Mouse (Mus musculus) lung, embryonic 14.5 days (tissue): ENCODE data around the gene Hnf1b. TPM values are rescaled to one million over a fixed set of nuclear protein-coding genes. Genes with fewer than 3 reads are reported as not detected.

ENCODE experiments used
- ATAC-seq: fragments of 200-750 bp; cut with Nextera tagmentation; 2 replicates; pipeline ENCODE4 v1.8.0; 2017; ENCODE audit warnings: mild to moderate bottlenecking, moderate TSS enrichment, moderate library complexity; ENCODE audit not compliant: insufficient read depth
- DNase-seq: peaks from one replicate; pipeline ENCODE4 v3.0.0-alpha.2; 2015
- H3K27ac ChIP-seq: fragments of 300-500 bp; sonication (generic); 2 replicates; pipeline ENCODE4 v1.5.1; 2014; ENCODE audit warnings: low read depth, mild to moderate bottlenecking, moderate library complexity
- H3K27me3 ChIP-seq: fragments of 300-500 bp; sonication (generic); 2 replicates; pipeline ENCODE4 v1.6.1; 2014; ENCODE audit warnings: low read length, control low read depth; ENCODE audit not compliant: insufficient read depth
- H3K36me3 ChIP-seq: fragments of 300-500 bp; sonication (generic); 2 replicates; pipeline ENCODE4 v1.6.1; 2014; ENCODE audit warnings: control low read depth; ENCODE audit not compliant: insufficient read depth
- H3K4me1 ChIP-seq: fragments of 300-500 bp; sonication (generic); 2 replicates; pipeline ENCODE4 v1.6.1; 2014; ENCODE audit warnings: antibody characterized with exemption, control low read depth; ENCODE audit not compliant: insufficient read depth
- H3K4me2 ChIP-seq: fragments of 300-500 bp; sonication (generic); 2 replicates; pipeline ENCODE4 v1.6.1; 2014; ENCODE audit warnings: mild to moderate bottlenecking
- H3K4me3 ChIP-seq: fragments of 300-500 bp; sonication (generic); 2 replicates; pipeline ENCODE4 v1.5.1; 2014; ENCODE audit warnings: low read depth, low read length
- H3K9ac ChIP-seq: fragments of 300-500 bp; sonication (generic); 2 replicates; pipeline ENCODE4 v1.6.1; 2014
- H3K9me3 ChIP-seq: fragments of 300-500 bp; sonication (generic); 2 replicates; pipeline ENCODE4 v1.6.1; 2016; ENCODE audit warnings: low read depth, low read length, control low read depth
- CTCF ChIP-seq: IDR thresholded peaks from 2 replicates; pipeline ENCODE4 v1.5.1; 2016; ENCODE audit warnings: antibody characterized with exemption, low read depth
- WGBS: fragments of 180-500 bp; shearing (Covaris S2); extraction: QIAGEN DNeasy Blood & Tissue Kit; methylation state at CpG from one replicate; pipeline ENCODE4 v1.1.7; 2014; 5-methylcytosine and 5-hydroxymethylcytosine counted together
- polyA plus RNA-seq: library from polyadenylated mRNA; unstranded; fragments of >200 nt; fragmentation: Nextera tagmentation; extraction: Ambion mirVana; gene quantifications from 2 replicates; pipeline ENCODE4 v1.2.1, GENCODE M21; 2014

The Hnf1b gene
- 10.9 and 11.4 TPM in 2 replicates for polyA plus RNA-seq

- ATAC-seq, result no peak
- WGBS, result 4% methylated on average over 36 of the region's 36 CpGs
- no peak for TF ChIP-seq CTCF
- Histone ChIP-seq H3K27ac (peak within 1 kb of the TSS; percentile 87), H3K9ac (peak within 1 kb of the TSS; percentile 70), H3K4me2 (peak within 1 kb of the TSS; percentile 62), H3K4me3 (peak within 1 kb of the TSS; percentile 44), H3K9me3 (no peaks in the 10 kb centered on the region), H3K4me1 (no peaks in the 10 kb centered on the region), H3K36me3 (no peaks in the 10 kb centered on the region), H3K27me3 (peaks cover 58% of the 10 kb centered on the region)
- DNase-seq, result peak; percentile 39
Observed at GRCm38 (mm10) chr11:83849529-83850335, at the start of gene Hnf1b. Gene Hnf1b, plus strand, starts transcription at chr11:83850063.

- Histone ChIP-seq H3K36me3 (no peaks in the 10 kb centered on the region), H3K27ac (no peak overlapping the region), H3K4me2 (no peak overlapping the region), H3K27me3 (no peaks in the 10 kb centered on the region), H3K4me1 (no peaks in the 10 kb centered on the region), H3K9me3 (no peaks in the 10 kb centered on the region), H3K4me3 (no peak overlapping the region), H3K9ac (no peak overlapping the region)
- ATAC-seq, result peak; percentile 28; the same call in 1 of the 2 replicates
- TF ChIP-seq CTCF, result peak; percentile 71
- peak; percentile 83 for DNase-seq
- WGBS, result 63% methylated on average over 8 of the region's 8 CpGs
Observed at GRCm38 (mm10) chr11:83802166-83802565, 47.7 kb upstream of the Hnf1b start.

GRCm38 (mm10) chr11:83802581-83802980 lies 47.3 kb upstream of the Hnf1b start:
- Histone ChIP-seq H3K9me3 (no peaks in the 10 kb centered on the region), H3K4me2 (no peak overlapping the region), H3K9ac (no peak overlapping the region), H3K36me3 (no peaks in the 10 kb centered on the region), H3K4me1 (no peaks in the 10 kb centered on the region), H3K27ac (no peak overlapping the region), H3K4me3 (no peak overlapping the region), H3K27me3 (no peaks in the 10 kb centered on the region)
- 87% methylated on average over 4 of the region's 4 CpGs for WGBS
- DNase-seq (no peak), ATAC-seq (no peak)
- no peak for TF ChIP-seq CTCF

DNA sequence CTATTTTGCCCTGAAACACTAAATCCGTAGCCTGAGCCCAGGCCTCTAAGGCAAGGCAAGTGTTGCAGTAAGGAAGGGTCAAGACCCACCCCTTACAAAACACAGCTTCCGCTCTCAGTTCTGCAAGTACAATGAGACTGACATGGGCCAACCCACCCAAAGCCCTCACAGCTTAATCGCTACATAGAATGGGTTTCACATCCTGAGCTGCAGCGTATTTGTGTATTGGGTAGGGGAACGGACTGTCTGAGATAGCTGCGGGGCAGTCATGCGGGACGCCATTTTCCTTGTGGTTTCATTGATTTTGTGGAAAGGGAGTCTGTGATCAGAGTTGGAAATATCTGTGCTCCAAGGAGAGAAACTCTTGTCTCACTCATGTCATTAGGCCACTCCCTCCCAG lies 39.4 kb upstream of the Hnf1b start:
- no peak overlapping the region for H3K27ac ChIP-seq
- H3K4me3 ChIP-seq, result no peak overlapping the region
- H3K27me3 ChIP-seq, result no peaks in the 10 kb centered on the region
- DNase-seq, result no peak
- 84% methylated on average over 8 of the region's 8 CpGs for WGBS
- H3K4me1 ChIP-seq, result no peaks in the 10 kb centered on the region
- no peaks in the 10 kb centered on the region for H3K36me3 ChIP-seq
- H3K9ac ChIP-seq, result no peak overlapping the region
- no peak for ATAC-seq
- H3K9me3 ChIP-seq, result no peaks in the 10 kb centered on the region
- H3K4me2 ChIP-seq, result no peak overlapping the region
- TF ChIP-seq CTCF, result no peak

GRCm38 (mm10) chr11:83815191-83815590 lies 34.7 kb upstream of the Hnf1b start:
- Histone ChIP-seq H3K4me2 (no peak overlapping the region), H3K9ac (no peak overlapping the region), H3K27me3 (no peaks in the 10 kb centered on the region), H3K4me3 (no peak overlapping the region), H3K36me3 (no peaks in the 10 kb centered on the region), H3K4me1 (no peaks in the 10 kb centered on the region), H3K9me3 (no peaks in the 10 kb centered on the region), H3K27ac (no peak overlapping the region; the same call in 1 of the 2 replicates)
- no peak for TF ChIP-seq CTCF
- WGBS, result 64% methylated on average over 5 of the region's 5 CpGs
- no peak; the same call in 1 of the 2 replicates for ATAC-seq
- DNase-seq, result peak; percentile 30

GRCm38 (mm10) chr11:83815628-83816027 lies 34.2 kb upstream of the Hnf1b start:
- 0 out of 2 replicates have a peak, but pooled peaks have one; percentile 35 for ATAC-seq
- no peak overlapping the region for H3K4me3 ChIP-seq
- TF ChIP-seq CTCF, result peak; percentile 74
- no peaks in the 10 kb centered on the region for H3K36me3 ChIP-seq
- no peak overlapping the region for H3K27ac ChIP-seq
- 4% methylated on average over 9 of the region's 9 CpGs for WGBS
- DNase-seq, result peak; percentile 87
- H3K9ac ChIP-seq, result no peak overlapping the region
- H3K4me1 ChIP-seq, result no peaks in the 10 kb centered on the region
- H3K27me3 ChIP-seq, result no peaks in the 10 kb centered on the region
- H3K9me3 ChIP-seq, result no peaks in the 10 kb centered on the region
- no peak overlapping the region for H3K4me2 ChIP-seq

DNA sequence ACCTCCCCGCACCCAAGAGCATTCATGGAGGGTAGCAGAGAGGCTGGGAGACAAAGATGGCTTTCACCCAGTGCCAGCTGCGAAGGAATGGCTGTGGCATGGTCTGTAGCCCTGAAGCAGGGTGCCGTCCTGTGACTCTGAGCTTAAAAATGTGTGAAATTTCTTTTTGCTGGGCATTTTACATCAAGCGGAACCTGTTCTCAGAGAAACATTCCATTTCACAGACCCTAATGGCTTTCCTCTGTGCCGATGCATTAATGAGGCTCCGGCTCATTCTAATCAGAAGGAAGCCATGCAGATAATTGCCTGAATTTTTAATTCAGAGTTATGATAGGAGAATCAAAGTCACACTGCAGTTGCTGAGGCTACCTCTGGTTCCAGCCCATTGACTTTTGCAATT lies 32.8 kb upstream of the Hnf1b start:
- H3K36me3 ChIP-seq, result no peaks in the 10 kb centered on the region
- H3K27ac ChIP-seq, result 0 out of 2 replicates have a peak overlapping the region, but pooled peaks have one; percentile 18
- H3K9ac ChIP-seq, result no peak overlapping the region
- no peak for ATAC-seq
- H3K9me3 ChIP-seq, result no peaks in the 10 kb centered on the region
- DNase-seq, result no peak
- H3K4me3 ChIP-seq, result no peak overlapping the region
- no peaks in the 10 kb centered on the region for H3K4me1 ChIP-seq
- H3K27me3 ChIP-seq, result no peaks in the 10 kb centered on the region
- H3K4me2 ChIP-seq, result no peak overlapping the region
- no peak for TF ChIP-seq CTCF
- WGBS, result 66% methylated on average over 6 of the region's 6 CpGs
